Mouse (Mus musculus): ENCODE data around the gene Aldh3a1. TPM values are rescaled to one million over a fixed set of nuclear protein-coding genes. Genes with fewer than 3 reads are reported as not detected.

Aldh3a1 gene
- total RNA-seq (2023): not detected

DNA sequence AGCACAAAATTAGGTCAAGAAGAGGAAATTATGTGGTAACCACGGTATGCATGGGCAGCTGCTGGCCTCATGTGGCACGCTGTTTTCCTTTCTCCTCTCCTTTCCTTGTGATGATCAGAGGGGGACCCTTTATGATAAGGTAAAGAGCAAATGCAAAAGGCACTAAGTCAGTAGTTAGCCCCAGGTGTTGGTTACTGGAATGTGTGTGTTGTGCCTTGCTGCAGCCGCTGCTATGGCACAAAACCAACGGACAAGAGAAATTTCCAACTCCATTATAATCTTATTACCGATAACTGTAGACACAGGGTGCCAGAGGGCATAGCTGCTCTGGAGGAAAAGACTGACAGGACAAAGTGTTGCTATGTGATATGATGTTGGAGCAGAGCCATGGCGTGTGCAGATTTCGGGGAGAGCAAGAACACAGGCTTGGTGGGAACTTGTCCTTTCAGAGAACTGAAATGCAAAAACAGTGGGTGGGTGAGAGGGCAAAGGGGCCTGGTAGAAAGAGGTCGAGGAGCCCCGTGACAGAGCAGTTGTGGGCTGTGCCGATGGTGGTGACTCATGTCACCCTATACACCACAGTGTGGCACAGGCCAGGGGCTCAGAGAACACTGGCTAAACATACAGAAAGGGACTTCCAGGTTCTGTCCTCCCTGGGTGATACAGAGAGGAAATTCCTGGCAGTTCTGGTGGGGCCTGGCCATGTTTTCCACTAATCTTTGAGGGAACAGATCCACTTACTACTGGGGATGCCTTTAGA, at the start of gene Aldh3a1:
Gene Aldh3a1 (plus strand): TSS at position 51 of the 760 bp plus-strand sequence.

DNA sequence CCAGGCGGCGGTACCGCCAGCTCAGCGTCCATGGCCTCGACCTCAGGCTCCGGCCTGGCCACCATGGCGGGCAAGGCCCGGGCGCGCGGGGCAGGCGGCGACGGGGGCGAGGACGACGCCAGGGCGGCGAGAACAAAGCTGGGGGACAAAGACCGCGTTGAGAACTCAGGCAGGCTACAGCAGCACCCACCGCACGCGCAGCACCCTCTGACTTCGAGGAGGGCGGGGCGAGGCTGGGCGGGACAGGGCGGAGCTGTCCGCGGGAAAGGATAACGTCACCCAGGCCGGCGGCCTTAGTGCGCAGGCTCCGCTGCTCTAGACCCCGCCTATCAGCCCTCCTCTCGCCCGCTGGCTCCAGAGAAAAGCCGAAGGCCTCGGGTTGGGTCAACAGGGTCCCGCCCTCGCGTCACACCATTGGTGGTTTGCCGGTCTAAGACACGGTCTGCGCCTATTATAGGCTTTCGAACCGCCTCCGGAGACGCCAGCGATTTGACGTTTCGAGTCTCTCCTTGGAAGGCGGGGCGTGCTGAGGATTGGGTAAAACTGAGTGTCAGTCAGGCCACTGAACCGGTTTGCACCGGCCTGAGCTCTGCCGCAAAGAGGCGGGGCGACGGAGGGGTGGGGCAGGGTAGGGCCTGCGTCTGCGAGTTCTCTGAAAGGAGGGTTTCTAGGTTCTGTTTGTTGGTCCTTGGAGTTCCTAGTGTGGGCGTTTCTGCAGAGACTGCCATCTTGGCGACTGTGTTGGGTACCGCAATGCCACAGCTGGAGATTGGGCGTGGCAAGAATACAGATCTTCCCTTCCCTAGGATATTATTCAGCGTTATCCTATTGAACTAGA, 32.3 kb upstream of the Aldh3a1 start, which contains the start of gene Usp22:
Gene Usp22 (minus strand): TSS at position 235 of the 838 bp plus-strand sequence.

DNA sequence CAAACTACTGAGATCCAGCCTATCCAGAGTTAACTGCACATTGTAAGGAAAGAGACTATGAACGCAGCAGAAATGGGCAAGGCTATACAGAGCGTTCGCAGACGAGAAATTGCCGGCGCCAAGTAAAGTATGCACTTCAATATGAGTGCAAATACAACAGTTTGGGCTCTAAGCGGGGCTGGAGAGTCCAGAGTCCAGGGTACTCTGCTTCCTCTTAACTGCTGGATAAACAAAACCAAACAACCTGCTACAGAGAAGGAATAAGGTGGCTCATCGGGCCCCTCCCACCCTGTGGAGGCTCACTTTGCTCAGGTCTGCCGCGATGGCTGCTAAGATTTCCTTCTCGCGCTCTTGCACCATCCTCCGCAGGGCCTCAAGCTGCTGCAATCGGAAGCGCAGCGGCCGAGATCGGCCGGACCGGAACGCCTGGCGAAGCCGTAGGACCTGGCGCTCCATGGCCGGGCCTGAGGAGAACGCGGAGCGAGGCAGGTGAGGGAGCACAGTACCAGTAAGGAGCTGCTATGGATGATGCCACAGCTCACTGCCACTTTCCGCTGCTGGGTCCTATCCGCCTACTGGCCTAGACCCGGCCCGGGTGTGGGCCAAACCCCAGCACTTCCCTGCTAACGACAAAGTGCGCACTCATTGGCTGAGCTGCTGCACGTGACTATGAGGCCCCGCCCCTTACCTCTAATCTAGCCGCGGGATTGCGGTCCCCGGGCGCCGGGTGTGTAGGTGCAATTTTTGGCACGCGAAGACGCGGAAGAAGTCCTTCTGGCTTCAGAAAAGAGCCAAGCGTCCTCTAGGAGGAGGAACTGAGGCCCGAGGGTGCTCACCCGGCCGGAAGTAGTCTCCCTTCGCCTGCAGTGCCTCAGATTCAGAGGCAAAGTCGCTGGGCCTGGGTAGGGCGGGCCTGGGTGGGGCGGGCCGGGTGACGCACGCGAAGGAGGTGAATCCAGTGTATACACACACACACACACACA, 59.5 kb downstream of the Aldh3a1 start, which contains the start of gene Aldh3a2:
Gene Aldh3a2 (minus strand): TSS at position 914 of the 983 bp plus-strand sequence.

Other genes starting within 250 kb of the Aldh3a1 start
- gene Kcnj12, start 185.0 kb upstream of the Aldh3a1 start, total RNA-seq (2023): not detected
- gene Tnfrsf13b, start 80.8 kb upstream of the Aldh3a1 start, total RNA-seq (2023): 10 to 100 TPM; 26.6 to 30.5 TPM
- gene Usp22, start 32.5 kb upstream of the Aldh3a1 start, total RNA-seq (2023): 10 to 100 TPM; 78.5 to 84.3 TPM
- gene Aldh3a2, start 59.9 kb downstream of the Aldh3a1 start, total RNA-seq (2023): 10 to 100 TPM; 74.3 to 80.6 TPM
- not detected for gene Slc47a2, start 135.3 kb downstream of the Aldh3a1 start, total RNA-seq (2023)
- not detected for gene Slc47a1, start 170.8 kb downstream of the Aldh3a1 start, total RNA-seq (2023)
- not detected for gene Rnf112, start 246.6 kb downstream of the Aldh3a1 start, total RNA-seq (2023)